Mouse (Mus musculus): ENCODE measurements around the gene Ipmk.

The Ipmk gene

GRCm38 (mm10) chr10:71340195-71340594 is 7.4 kb upstream of the Ipmk start:
- no peak for DNase-seq (ENCODE audit: low spot score)

- no peak for DNase-seq (ENCODE audit: low spot score)
Observed at GRCm38 (mm10) chr10:71341290-71341689, 6.3 kb upstream of the Ipmk start.

- DNase-seq (ENCODE audit: low spot score) = peak; percentile 39
Observed at GRCm38 (mm10) chr10:71342030-71342805, 5.3 kb upstream of the Ipmk start.

GRCm38 (mm10) chr10:71343130-71343529 is 4.4 kb upstream of the Ipmk start:
- no peak for DNase-seq (ENCODE audit: low spot score)

- no peak for DNase-seq (ENCODE audit: low spot score)
Observed at GRCm38 (mm10) chr10:71343567-71344265, 3.8 kb upstream of the Ipmk start.

- peak; percentile 90 for DNase-seq (ENCODE audit: low spot score)
Observed at GRCm38 (mm10) chr10:71344579-71345143, 2.9 kb upstream of the Ipmk start, which contains the start of gene Cisd1. Gene Cisd1, minus strand, starts transcription at chr10:71344954.

GRCm38 (mm10) chr10:71346106-71346505 is 1.5 kb upstream of the Ipmk start:
- no peak for DNase-seq (ENCODE audit: low spot score)

- DNase-seq (ENCODE audit: low spot score) = peak; percentile 41
Observed at GRCm38 (mm10) chr10:71346722-71347508, 648 bp upstream of the Ipmk start.

GRCm38 (mm10) chr10:71347964-71348636 is 537 bp downstream of the Ipmk start:
- peak; percentile 34 for DNase-seq (ENCODE audit: low spot score)

- peak; percentile 36 for DNase-seq (ENCODE audit: low spot score)
Observed at GRCm38 (mm10) chr10:71348637-71349280, 1.2 kb downstream of the Ipmk start.

GRCm38 (mm10) chr10:71349290-71349689 is 1.7 kb downstream of the Ipmk start:
- DNase-seq (ENCODE audit: low spot score) = no peak

- no peak for DNase-seq (ENCODE audit: low spot score)
Observed at GRCm38 (mm10) chr10:71351301-71351700, 3.7 kb downstream of the Ipmk start.

GRCm38 (mm10) chr10:71353850-71354249 is 6.3 kb downstream of the Ipmk start:
- DNase-seq (ENCODE audit: low spot score) = no peak

GRCm38 (mm10) chr10:71354947-71355346 is 7.4 kb downstream of the Ipmk start:
- no peak for DNase-seq (ENCODE audit: low spot score)

- no peak for DNase-seq (ENCODE audit: low spot score)
Observed at GRCm38 (mm10) chr10:71361044-71361443, 13.5 kb downstream of the Ipmk start.

- DNase-seq (ENCODE audit: low spot score) = no peak
Observed at GRCm38 (mm10) chr10:71361836-71362562, 14.4 kb downstream of the Ipmk start.

- DNase-seq (ENCODE audit: low spot score) = no peak
Observed at GRCm38 (mm10) chr10:71363440-71363839, 15.9 kb downstream of the Ipmk start.

- no peak for DNase-seq (ENCODE audit: low spot score)
Observed at GRCm38 (mm10) chr10:71363858-71364257, 16.3 kb downstream of the Ipmk start.

GRCm38 (mm10) chr10:71368128-71368940 is 20.8 kb downstream of the Ipmk start:
- DNase-seq (ENCODE audit: low spot score) = no peak

GRCm38 (mm10) chr10:71369466-71369865 is 21.9 kb downstream of the Ipmk start:
- DNase-seq (ENCODE audit: low spot score) = no peak

Data from c-Kit-positive CD71-positive TER-119-positive erythroid progenitor cells, embryonic 14.5 days (primary cell).